Mouse (Mus musculus) olfactory bulb, adult 2 months (tissue): ENCODE measurements around the gene Ppp4r3a. TPM values are rescaled to one million over a fixed set of nuclear protein-coding genes. Genes with fewer than 3 reads are reported as not detected.
"Not testable (repeated sequence)": the region's sequence is repeated elsewhere in the genome, so short reads cannot be mapped to it uniquely, and the experiment has no call there.

Experiments
- H3K27ac ChIP-seq: fragments of 200-500 bp; 2 replicates; pipeline ENCODE4 v1.5.1; 2012; ENCODE audit warnings: low read depth, low read length; ENCODE audit not compliant: insufficient read depth
- H3K4me1 ChIP-seq: fragments of 200-500 bp; 2 replicates; pipeline ENCODE4 v1.6.1; 2012; ENCODE audit warnings: low read length; ENCODE audit not compliant: control insufficient read depth, insufficient read depth
- H3K4me3 ChIP-seq: fragments of 200-500 bp; 2 replicates; pipeline ENCODE4 v1.5.1; 2012; ENCODE audit warnings: mild to moderate bottlenecking, low read depth, low read length, moderate library complexity; ENCODE audit not compliant: insufficient read depth
- CTCF ChIP-seq: fragments of 200-500 bp; IDR thresholded peaks from 2 replicates; pipeline ENCODE4 v1.5.1; 2012; ENCODE audit warnings: low read depth, mild to moderate bottlenecking, low read length, moderate library complexity; ENCODE audit not compliant: insufficient read depth
- POLR2A ChIP-seq: fragments of 200-500 bp; IDR thresholded peaks from 2 replicates; pipeline ENCODE4 v1.6.1; 2012; ENCODE audit warnings: mild to moderate bottlenecking, low read depth, low read length, moderate library complexity; ENCODE audit not compliant: insufficient read depth
- WGBS: fragments of 180-500 bp; shearing (Covaris S2); methylation state at CpG from one replicate; pipeline ENCODE4 v1.1.7; 2018; 5-methylcytosine and 5-hydroxymethylcytosine counted together
- polyA plus RNA-seq: library from polyadenylated mRNA; stranded (reverse); fragments of >200 nt; gene quantifications from 2 replicates; pipeline ENCODE4 v1.2.4, GENCODE M21; 2012; ENCODE audit warnings: low replicate concordance; ENCODE audit not compliant: missing spikeins, insufficient read depth, insufficient read length

Gene Ppp4r3a
- not detected in 2 replicates for polyA plus RNA-seq

DNA sequence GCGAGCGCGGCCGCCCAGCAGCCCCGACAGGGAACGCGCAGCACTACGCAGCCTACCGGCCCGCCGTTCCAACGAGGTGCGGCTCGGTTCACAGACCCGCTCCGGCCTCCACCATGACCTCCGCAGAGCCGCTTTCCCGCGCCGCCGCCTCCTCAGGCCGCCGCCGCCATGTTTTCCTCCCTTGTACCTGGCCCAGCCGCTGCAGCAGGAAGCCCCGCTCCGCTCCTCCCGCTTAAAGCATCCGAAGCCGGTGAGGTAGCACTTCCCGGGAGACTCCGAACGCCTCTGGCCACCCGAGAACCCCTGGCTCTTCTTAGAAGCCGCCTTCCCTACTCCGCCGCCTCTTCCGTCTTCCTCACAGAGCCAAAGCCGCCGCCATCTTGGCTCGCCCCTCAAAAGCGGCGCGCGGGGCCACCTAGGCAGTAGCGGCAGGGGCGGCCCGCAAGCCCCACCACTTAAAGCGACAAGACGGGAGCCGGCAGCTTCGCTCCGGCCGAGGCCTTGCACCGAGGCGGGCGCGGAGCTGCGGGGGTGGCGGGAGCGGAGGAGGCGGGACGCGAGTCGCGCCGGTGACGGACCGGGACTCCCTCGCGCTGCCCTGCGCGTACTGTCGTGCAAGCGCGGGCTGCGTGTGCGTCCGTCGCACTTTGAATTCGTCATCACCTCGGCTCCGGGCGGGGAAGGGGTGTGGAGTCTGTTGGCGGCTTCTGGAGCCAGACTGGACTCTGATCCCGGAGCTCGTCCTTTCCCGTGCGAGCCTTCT is at the start of gene Ppp4r3a:
Ppp4r3a (minus strand) TSS at position 627 of the 763 bp plus-strand sequence.
- no peak for TF ChIP-seq CTCF
- TF ChIP-seq POLR2A = peak; percentile 64
- peak within 1 kb of the TSS; percentile 75 for H3K27ac ChIP-seq
- peak within 1 kb of the TSS; percentile 72 for H3K4me3 ChIP-seq
- no peaks in the 10 kb centered on the region for H3K4me1 ChIP-seq
- under 1% methylated on average over 90 of the region's 90 CpGs for WGBS

DNA sequence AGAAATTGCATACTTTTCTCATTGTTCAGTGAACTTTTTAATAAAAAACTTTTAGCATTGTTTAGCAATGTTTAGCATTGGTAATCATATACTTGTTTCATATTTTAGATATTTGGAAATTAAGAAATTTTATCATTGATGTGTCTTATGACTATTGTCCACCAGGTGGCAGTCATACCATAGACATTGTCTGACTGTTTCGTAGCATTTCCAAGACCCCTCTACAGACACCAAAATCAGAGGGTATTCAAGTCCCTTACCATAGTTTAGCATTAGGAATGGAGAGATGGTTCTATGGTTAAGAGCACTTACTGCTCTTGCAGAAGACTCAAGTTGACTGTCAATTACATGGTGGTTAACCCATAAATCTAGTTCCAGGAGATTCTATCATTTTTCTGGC is 39.5 kb upstream of the Ppp4r3a start:
- no peak for TF ChIP-seq POLR2A
- TF ChIP-seq CTCF = no peak
- no peak overlapping the region for H3K4me3 ChIP-seq
- WGBS = 3% methylated on average over 1 of the region's 1 CpGs
- no peak overlapping the region for H3K27ac ChIP-seq
- H3K4me1 ChIP-seq = no peaks in the 10 kb centered on the region

DNA sequence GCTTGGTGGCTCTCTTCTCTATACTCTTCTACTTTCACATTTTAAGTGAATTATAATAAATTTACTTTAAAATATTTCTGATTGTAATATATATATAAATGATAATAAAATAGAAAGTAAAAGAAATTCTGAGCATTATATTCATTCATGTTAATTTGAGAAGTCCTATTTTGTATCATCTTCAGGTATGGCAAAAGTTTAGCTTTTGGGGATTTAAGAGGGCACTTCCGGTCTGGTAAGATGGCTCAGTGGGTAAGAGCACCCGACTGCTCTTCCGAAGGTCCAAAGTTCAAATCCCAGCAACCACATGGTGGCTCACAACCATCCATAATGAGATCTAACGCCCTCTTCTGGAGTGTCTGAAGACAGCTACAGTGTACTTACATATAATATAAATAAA is 38.6 kb upstream of the Ppp4r3a start:
- 71% methylated on average over 4 of the region's 4 CpGs for WGBS
- not testable (repeated sequence) for H3K27ac ChIP-seq, H3K4me3 ChIP-seq, H3K4me1 ChIP-seq

DNA sequence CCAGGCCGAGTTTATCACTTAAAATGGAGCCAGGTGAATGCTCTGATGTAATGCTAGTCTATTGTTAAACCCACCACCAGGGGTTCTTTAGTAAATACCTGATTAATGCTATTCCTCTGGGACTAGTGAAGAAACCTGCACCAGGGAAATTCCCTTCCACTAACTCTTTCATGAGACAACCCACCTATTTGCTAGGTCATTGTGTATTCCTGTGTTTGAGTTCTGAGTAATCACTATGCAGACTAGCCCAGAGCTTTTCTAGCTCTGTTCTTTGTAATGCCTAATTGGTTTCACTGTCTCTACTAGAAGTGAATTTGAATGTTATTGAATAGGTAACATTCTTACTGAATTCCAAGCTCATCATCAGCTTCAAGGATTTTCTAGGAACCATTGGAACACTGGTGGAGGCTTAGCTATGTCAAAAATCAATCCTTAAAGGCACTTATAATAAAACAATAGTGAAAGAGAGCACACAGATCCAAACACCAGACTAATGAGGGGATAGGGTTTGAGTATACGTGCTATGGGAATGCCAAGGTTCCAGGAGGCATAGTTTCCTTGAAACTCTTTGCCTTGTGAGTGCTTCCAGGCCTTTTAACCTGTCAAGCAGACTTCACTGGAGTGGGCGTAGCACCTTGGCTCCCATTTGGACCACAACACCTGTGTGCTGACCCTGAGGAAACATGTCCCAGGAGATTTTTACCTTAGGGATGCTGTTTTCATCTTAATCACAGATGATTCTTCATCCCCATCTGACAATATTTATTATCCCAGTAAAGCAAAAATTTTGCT is 26.5 kb upstream of the Ppp4r3a start:
- H3K4me3 ChIP-seq, H3K27ac ChIP-seq, H3K4me1 ChIP-seq: not testable (repeated sequence)
- 73% methylated on average over 3 of the region's 3 CpGs for WGBS

DNA sequence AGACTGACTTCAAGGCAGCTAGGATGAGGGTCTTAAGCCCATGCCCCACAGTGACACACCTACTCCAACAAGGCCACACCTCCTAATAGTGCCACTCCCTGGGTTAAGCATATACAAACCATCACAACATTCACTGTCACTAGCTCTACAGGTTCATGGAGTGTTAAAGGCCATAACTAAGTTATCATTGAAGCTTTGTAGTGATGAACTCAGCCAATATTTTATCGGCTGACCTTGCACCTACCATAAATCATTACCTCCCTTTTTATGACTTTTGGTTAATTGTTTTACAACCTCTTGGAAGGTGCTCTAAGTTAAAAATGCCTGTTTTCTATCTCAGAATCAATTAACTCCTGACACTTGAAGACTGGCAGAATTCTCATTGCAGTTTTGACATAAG is 24.2 kb upstream of the Ppp4r3a start:
- TF ChIP-seq CTCF (no peak), POLR2A (no peak)
- Histone ChIP-seq H3K4me3 (no peak overlapping the region), H3K4me1 (no peaks in the 10 kb centered on the region), H3K27ac (no peak overlapping the region)
- WGBS = 95% methylated on average over 1 of the region's 1 CpGs

DNA sequence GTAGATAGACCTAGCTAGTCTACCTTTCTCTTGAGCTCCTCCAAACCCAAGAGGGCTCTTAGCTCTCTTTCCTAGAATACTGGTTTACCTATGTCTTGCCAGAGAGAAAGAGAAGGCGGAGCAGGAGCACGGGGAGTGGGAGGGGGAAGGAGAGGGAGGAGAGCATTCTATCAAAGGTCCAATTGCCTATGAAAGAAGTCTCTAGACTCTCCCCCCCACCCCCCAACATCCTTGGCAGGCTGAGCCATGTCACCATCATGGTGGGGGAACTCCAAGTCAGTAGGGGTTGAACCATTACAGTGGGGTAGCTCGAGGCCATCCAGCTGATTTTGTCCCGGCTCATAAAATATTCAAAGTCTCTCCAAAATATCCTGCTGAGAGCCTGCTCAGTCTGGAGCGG is 22.1 kb upstream of the Ppp4r3a start:
- 34% methylated on average over 5 of the region's 5 CpGs for WGBS
- TF ChIP-seq POLR2A (no peak), CTCF (no peak)
- Histone ChIP-seq H3K4me1 (no peaks in the 10 kb centered on the region), H3K27ac (no peak overlapping the region), H3K4me3 (no peak overlapping the region)

DNA sequence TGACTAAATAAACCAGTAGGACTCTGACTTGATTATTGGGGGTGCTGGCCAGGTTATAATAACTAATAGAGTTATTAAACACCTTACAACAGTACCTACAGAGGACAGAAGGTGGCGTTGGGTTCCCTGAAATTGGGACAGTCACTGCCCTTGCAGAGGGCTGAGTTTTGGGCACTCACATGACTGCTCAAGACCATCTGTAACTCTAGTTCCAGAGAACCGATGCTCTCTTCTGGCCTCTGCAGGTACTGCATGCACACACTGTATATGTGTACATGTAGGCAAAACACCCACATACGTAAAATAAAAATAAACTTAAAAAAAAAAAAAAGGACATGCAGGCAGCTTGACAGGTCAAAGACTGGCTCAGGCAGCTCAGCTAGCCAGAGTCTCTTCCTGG is 19.1 kb upstream of the Ppp4r3a start:
- no peaks in the 10 kb centered on the region for H3K4me1 ChIP-seq
- no peak overlapping the region for H3K4me3 ChIP-seq
- H3K27ac ChIP-seq = no peak overlapping the region
- no peak for TF ChIP-seq CTCF
- TF ChIP-seq POLR2A = no peak
- 75% methylated on average over 3 of the region's 3 CpGs for WGBS

DNA sequence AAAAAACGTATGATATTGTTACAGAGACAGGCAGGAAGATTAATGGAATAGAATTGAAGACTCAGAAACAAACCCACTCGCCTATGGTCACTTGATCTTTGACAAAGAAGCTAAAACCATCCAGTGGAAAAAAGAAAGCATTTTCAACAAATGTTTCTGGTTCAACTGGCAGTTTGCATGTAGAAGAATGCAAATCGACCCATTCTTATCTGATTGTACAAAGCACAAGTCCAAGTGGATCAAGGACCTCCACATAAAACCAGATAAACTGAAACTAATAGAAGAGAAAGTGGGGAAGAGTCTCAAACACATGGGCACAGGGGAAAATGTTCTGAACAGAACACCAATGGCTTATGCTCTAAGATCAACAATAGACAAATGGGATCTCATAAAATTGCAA is 10.2 kb upstream of the Ppp4r3a start:
- H3K27ac ChIP-seq, H3K4me1 ChIP-seq, H3K4me3 ChIP-seq: not testable (repeated sequence)
- 62% methylated on average over 3 of the region's 3 CpGs for WGBS

DNA sequence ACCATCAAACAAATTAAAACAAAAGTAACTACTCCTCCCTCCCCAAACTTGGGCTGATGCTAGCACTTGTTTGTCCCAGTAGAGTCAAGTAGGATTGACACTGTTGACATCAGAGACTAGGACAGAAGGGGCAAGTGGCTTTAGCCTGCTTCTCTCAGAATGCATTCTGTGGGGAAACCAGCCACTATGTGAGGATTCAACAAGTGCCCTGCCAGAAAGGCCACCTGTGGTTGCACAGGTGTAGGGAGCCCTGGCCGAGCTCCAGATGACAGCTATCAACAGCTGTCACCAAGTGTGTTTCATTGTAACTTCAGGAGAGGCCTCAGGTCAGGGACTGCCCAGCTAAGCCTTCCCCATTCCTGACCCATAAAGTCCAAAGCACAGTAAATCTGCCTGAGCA is 6.5 kb upstream of the Ppp4r3a start:
- TF ChIP-seq POLR2A (no peak), CTCF (no peak)
- H3K4me3 ChIP-seq = no peak overlapping the region
- 86% methylated on average over 1 of the region's 1 CpGs for WGBS
- H3K4me1 ChIP-seq = no peaks in the 10 kb centered on the region
- no peak overlapping the region for H3K27ac ChIP-seq
